In the genomic region with DNA sequence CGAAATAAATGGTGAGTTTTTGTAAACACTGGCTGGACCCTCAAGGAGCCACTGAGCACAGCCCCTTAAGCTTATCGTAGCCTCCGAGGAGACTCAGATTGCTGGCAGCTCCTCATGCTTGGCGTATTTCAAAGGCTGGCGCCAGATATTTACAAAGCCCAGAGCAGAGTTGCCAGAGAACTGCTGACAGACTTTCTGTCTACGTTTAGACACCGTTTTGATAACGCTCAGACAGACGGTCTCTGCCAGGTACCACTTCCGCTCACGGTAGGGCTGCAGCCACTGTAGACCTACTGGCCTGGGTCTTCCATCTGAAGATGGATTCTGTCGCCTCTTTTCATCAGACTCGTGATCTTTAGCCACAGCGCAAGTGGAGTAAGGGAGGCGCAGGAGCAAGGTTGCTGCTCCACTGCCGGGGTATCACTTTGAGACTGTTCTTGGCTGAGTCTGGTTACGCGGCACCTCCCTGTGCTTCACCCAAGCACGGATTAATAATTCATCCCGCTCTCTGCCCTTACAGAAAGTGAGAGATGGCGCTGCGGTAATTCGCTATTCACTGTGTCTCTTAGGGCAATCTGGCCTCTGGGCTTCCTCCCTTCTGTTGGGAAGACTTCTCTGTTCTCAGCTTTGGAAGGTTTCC, we compare ENCODE assay signal across 11 mouse cellular contexts. TPM values are rescaled to one million over a fixed set of nuclear protein-coding genes. Genes with fewer than 3 reads are reported as not detected.
DNase-seq lines count a peak whose midpoint lies in the region; ATAC-seq and TF ChIP-seq lines count a peak whose summit lies in the region.
"Had no signal": no experiment of that assay in that cellular context is flagged by ENCODE, and none has a peak within 500 bp of the region (broad histone marks: within the 10 kb centered on the region; RNA-seq: fewer than 3 reads in every experiment).

No protein-coding gene starts in this region.

- WGBS in liver, embryonic 11.5 days: 67% methylated on average over 23 of the region's 23 CpGs
- 44% methylated on average over 23 of the region's 23 CpGs for WGBS in lung, postnatal 0 days

- H3K4me3 ChIP-seq in liver, embryonic 11.5 days (ENCODE audit: low read depth, low read length): no peak overlapping the region
- peak overlapping the region; percentile 25 for H3K4me3 ChIP-seq in lung, postnatal 0 days (ENCODE audit: low read depth, low read length)
- H3K4me3 ChIP-seq: kidney, embryonic 15.5 days; limb, embryonic 15.5 days; myocyte had no signal

- no peak for TF ChIP-seq CTCF in lung, postnatal 0 days (IDR thresholded peaks at IDR 0.05)

- H3K4me1 ChIP-seq in liver, embryonic 11.5 days (replicated peaks; ENCODE audit: control insufficient read depth, insufficient read depth, low read length): no peaks in the 10 kb centered on the region
- H3K4me1 ChIP-seq in lung, postnatal 0 days (ENCODE audit: insufficient read depth, low read depth, low read length): no peaks in the 10 kb centered on the region
- H3K4me1 ChIP-seq: kidney, embryonic 15.5 days; limb, embryonic 15.5 days had no signal

- H3K27ac ChIP-seq in liver, embryonic 11.5 days (ENCODE audit: low read depth, low read length): no peak overlapping the region
- H3K27ac ChIP-seq in lung, postnatal 0 days (ENCODE audit: low read length): no peak overlapping the region
- H3K27ac ChIP-seq: kidney, embryonic 15.5 days; limb, embryonic 15.5 days had no signal

- peak overlapping the region; percentile 36; the same call in 1 of the 2 replicates for H3K4me2 ChIP-seq in liver, embryonic 11.5 days
- peak overlapping the region; percentile 52 for H3K4me2 ChIP-seq in lung, postnatal 0 days (replicated peaks; ENCODE audit: low read depth, low read length)
- H3K4me2 ChIP-seq: kidney, embryonic 15.5 days; limb, embryonic 15.5 days had no signal

- no peak for ATAC-seq in liver, embryonic 11.5 days (replicated peaks; ENCODE audit: low FRiP score)
- ATAC-seq in lung, postnatal 0 days: peak; percentile 25; the same call in 1 of the 2 replicates

- no peaks in the 10 kb centered on the region for H3K36me3 ChIP-seq in liver, embryonic 11.5 days (ENCODE audit: control insufficient read depth, insufficient read depth, low read length)
- no peaks in the 10 kb centered on the region for H3K36me3 ChIP-seq in lung, postnatal 0 days (ENCODE audit: insufficient read depth, low read length)
- H3K36me3 ChIP-seq: kidney, embryonic 15.5 days; limb, embryonic 15.5 days had no signal

- no peak for TF ChIP-seq EP300 in lung, postnatal 0 days (IDR thresholded peaks at IDR 0.05)

- no peaks in the 10 kb centered on the region for H3K27me3 ChIP-seq in liver, embryonic 11.5 days (replicated peaks; ENCODE audit: control insufficient read depth, insufficient read depth, low read length)
- no peaks in the 10 kb centered on the region for H3K27me3 ChIP-seq in lung, postnatal 0 days (replicated peaks; ENCODE audit: insufficient read depth, low read length)
- H3K27me3 ChIP-seq: kidney, embryonic 15.5 days; limb, embryonic 15.5 days had no signal

- no peaks in the 10 kb centered on the region for H3K9me3 ChIP-seq in liver, embryonic 11.5 days (ENCODE audit: control insufficient read depth, low read length)
- no peaks in the 10 kb centered on the region for H3K9me3 ChIP-seq in lung, postnatal 0 days (ENCODE audit: low read length)
- H3K9me3 ChIP-seq: kidney, embryonic 15.5 days; limb, embryonic 15.5 days had no signal

- intact Hi-C loops in gastrocnemius, postnatal 36 days (cut with DNase I): no loop called here

- DNase-seq in liver, embryonic 11.5 days (ENCODE audit: low spot score): no peak
- DNase-seq in liver: no peak
- peak; percentile 30 to 41 for DNase-seq in cerebellum, postnatal 10 days
- peak; percentile 24 for DNase-seq in heart, adult 8-10 months (ENCODE audit: low spot score)
- DNase-seq in lung, postnatal 0 days (ENCODE audit: low spot score): peak; percentile 11
- DNase-seq in gastrocnemius, postnatal 36 days: no peak
- DNase-seq in adrenal gland, postnatal 10 days: no peak

- H3K9ac ChIP-seq in liver, embryonic 11.5 days (ENCODE audit: low read depth, low read length): no peak overlapping the region
- no peak overlapping the region for H3K9ac ChIP-seq in lung, postnatal 0 days (replicated peaks; ENCODE audit: low read depth)
- H3K9ac ChIP-seq: kidney, embryonic 15.5 days; limb, embryonic 15.5 days had no signal

RNA-seq across cellular contexts. Expression of a gene that starts 40.7 kb away (rescaled TPM):
- 0.05 and 0.06 TPM in 2 replicates for polyA plus RNA-seq in liver, embryonic 11.5 days (2014; fragmentation: Nextera tagmentation; extraction: Ambion mirVana)
- not detected for total RNA-seq in heart, adult 8-10 months (2022)
- 0.05 TPM in 1 of 2 replicates, not detected in the other for polyA plus RNA-seq in lung, postnatal 0 days (2015; fragmentation: Nextera tagmentation; extraction: Ambion mirVana)
- not detected for total RNA-seq in gastrocnemius, postnatal 36 days (2021)
- total RNA-seq in adrenal gland, postnatal 10 days (2021): not detected
- polyA plus RNA-seq: myocyte; small intestine, adult 2 months had no signal

Comparison
In these comparisons a context has a peak if more than half of its experiments do, and no peak if none do; other contexts are left out.
1. DNase-seq: peak in cerebellum, postnatal 10 days (2 of 2), heart, adult 8-10 months (single experiment) and lung, postnatal 0 days (single experiment); none in liver, embryonic 11.5 days (single experiment), liver (single experiment), gastrocnemius, postnatal 36 days (0 of 2) and adrenal gland, postnatal 10 days (single experiment).